Mouse (Mus musculus) left cerebral cortex, adult 8-10 months (tissue): ENCODE measurements around the gene Golph3. TPM values are rescaled to one million over a fixed set of nuclear protein-coding genes. Genes with fewer than 3 reads are reported as not detected.

Source experiments
- DNase-seq, 2 experiments: peaks; one replicate each; pipeline ENCODE4 v3.0.0; 2022; ENCODE audit warnings: low spot score in 2 of 2
- total RNA-seq, 4 experiments: library from RNA; stranded (reverse); gene quantifications; 2 replicates each; pipeline ENCODE4 v1.2.4; 2022

The Golph3 gene
- 10 to 100 TPM; 79.2 to 88.1 (median 83.0) TPM for total RNA-seq

DNA sequence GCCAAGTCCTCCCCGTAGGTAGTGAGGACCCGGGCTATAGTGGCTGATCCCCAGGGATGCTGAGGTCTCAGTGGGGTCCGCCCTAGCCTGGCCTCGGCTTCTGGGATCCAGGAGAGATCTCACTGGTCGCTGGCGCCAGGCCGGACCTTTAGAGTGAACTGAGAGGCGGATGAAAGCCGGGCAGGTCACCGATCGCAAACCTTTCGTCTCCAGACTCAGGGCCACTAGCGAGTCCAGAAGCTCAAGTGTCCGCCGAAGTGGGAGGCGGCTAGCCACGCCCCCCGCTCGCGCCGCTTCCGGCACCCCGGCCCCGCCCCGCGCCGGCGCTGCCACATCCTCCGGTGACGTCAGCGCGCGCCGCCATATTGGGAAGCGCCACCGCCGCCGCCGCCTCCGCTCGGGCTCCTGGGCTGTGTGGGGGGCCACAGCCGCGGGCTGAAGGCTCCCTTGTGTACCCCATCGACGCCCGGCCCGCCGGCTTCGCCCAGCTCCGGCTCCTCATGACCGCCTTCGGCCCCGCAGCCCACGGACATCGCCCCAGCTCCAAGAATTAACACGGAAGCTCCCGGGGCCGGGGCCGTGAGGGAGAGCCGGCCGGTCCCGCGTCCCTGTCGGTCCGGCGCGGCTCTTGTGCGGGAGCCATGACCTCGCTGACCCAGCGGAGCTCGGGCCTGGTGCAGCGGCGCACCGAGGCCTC lies at the start of gene Golph3:
Golph3 (plus strand) TSS at position 360 of the 697 bp plus-strand sequence.
- peak; percentile 90 to 94 for DNase-seq

DNA sequence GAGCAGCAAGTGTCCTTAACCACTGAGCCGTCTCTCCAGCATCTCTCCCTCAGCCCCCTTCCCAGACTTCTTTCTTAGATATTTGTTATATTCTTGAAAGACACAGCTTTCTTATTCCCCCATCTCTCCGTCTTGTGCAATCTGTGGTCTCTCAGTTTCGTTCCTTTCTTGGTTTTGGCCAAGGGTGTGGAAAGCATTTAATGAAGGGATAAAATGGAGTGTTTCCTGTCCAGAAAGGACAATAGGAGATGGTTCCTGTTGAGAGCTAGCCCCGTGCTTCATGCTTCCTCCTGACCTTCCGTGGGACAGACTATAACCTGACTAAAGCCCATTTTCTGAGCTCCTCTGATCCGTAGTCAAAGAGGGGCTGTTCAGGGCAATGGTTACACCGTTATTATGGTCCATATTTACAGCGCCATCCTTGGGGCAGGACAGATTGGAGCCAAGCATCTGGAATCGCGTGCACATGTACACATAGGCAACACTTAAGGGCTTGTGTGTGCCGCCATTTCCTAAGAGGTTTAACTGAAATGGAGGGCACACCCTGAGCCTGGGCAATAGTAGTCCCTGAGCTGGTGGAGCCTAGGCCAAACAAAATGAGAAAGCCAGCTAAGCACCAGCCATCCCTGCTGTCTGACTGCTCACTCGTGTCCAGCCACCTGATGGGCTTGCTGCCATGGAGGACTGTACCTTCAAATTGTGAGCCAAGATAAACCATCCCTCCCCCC lies 47.8 kb upstream of the Golph3 start:
- DNase-seq: no peak

DNA sequence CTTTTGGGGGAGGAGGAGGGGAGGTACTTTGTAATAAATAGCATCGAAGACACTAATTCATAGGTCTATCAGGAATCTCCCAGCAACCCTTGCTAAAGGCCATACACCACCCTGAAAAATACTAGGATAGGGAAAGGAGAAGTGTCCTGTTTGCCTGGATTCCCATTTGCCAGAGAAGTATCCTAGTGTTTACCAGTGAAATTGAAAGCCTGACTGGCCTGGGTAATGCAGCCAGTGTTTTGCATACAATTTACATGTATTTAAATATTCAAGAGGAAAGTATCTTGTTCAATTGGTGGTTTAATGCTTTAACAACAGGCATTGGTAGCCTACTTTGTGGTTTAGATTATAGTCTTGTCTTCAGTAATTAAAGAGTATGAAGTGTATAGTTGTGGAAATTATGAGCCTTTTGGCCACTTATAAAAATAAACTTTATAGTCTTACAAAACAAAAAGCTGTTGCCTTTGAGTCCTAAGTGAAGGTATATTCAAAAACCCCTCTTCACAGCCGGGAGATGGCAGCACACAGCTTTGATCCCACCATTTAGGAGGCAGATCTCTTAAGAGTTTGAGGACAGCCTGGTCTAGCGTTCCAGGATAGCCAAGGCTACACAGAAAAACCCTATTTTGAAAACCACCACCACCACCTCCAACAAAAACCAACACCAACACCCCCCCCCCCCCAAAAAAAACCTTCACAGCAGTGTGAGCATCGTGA lies 47.0 kb upstream of the Golph3 start:
- no peak for DNase-seq

DNA sequence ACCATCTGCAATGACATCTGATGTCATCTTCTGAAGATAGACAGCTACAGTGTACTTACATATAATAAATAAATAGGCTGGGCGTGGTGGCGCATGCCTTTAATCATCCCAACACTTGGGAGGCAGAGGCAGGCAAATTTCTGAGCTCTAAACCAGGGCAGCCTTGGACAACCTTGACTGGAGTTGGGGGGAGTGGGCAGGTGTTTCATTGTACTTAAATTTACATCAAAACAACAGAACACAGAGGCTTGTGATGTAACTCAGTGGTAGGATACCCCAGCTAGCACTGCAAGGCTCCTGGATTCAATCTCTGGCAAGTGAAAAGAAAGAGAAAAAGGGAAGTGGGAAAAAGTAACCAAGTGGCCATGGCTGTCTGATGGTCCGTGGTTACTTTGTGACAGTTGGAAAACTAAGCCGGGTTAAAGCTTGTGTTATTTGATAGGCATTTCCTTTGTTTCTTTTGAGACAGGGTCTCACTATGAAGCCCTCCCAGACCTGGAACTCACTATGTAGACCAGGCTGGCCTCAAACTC lies 46.1 kb upstream of the Golph3 start:
- no peak for DNase-seq

DNA sequence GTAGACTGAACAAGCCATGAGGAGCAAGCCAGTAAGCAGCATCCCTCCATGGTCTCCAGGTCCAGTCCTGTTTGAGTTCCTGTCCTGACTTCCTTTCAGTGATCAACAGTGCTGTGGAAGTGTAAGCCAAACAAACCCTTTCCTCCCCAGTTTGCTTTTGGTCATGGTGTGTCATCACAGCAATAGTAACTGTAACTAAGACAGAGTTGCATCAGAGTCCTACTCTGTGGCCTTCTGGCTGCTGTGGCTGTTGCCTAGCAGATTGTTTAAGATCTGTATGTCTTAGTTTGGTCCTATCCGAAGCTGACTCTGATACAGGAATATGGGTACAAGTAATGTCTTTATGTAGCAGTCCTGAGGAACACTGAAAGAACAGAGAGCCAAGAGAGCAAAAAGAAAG lies 41.4 kb upstream of the Golph3 start:
- DNase-seq: no peak

DNA sequence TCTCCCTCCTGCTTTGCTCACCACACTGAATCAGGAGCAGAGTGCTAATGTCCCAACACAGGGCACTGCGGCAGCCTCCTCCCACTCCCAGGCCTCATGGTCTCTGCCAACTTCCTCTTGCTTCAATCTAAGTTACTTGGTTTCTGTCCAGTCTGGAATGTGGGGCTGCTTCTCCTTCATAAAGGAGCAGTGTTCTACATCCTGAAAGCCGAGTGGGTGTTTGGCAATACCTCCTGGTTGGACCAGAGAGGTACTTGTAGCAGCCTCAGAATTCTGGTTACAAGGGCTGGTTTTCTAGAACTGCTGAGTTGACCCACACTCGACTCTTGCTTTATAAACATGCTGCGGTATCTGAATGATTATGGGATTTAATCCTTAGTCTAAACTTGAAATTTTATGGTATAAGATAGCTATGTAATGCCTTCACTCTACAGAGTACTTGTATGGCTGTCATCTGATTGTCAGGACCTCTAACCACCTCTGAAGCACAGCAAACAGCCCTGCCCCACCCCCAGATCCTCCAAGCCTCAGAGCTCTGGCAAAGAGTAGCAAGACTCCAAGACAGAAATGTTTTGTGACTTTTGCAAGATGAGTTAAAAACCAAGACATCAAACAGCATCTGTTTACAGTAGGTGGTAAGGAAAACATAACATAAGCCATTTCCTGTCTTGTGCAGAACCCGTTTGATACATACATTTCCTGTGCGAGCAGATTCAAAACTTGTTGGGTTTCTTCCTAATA lies 36.3 kb upstream of the Golph3 start:
- DNase-seq: peak in 1 of 2 experiments; percentile 35

DNA sequence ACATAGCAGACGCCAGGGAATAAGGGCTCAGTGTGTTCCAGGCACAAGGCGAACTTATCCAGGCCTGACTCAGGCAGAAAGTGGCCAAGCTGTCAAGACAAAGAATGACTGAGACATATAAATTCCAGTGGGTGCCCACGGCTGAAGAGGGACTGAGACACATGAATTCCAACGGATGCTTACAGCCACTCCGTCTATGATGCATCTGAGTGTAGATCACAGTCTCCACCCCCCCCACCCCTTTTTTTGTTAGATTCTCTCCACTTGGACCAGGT lies 35.8 kb upstream of the Golph3 start:
- no peak for DNase-seq

DNA sequence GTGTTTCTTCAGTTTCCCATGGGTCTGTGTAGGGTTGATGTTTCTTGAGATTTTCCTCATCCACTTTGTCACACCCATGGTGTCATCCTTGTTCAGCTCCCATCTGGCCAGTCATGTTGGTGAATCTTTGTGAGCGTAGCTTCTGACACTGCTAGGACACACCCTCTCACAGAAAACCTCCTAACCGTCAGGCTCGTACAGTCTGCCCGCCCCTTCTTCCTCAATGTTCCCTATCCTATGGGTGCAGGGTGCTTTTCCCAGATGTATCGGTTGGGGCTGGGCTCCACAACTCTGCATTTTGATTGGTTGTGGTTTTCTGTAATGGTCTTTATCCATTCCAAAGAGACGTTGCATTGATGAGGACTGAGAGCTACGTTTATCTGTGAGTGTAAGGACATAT lies 30.9 kb upstream of the Golph3 start:
- no peak for DNase-seq

DNA sequence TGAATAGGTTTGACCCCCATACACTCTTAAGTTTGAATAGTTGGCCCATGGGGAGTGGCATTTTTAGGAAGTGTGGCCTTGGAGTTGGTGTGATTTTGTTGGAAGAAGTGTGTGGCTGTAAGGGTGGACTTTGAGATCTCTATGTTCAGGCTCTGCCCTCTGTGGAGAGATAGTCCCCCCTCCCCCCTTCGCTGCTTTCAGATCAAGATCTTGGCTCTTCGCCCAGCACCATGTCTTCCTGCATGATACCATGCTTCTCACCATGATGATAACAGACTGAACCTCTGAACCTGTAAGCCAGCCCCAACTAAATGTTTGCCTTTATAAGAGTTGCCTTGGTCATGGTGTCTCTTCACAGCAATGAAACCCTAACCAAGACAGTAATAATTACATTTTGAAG lies 29.5 kb upstream of the Golph3 start:
- no peak for DNase-seq

DNA sequence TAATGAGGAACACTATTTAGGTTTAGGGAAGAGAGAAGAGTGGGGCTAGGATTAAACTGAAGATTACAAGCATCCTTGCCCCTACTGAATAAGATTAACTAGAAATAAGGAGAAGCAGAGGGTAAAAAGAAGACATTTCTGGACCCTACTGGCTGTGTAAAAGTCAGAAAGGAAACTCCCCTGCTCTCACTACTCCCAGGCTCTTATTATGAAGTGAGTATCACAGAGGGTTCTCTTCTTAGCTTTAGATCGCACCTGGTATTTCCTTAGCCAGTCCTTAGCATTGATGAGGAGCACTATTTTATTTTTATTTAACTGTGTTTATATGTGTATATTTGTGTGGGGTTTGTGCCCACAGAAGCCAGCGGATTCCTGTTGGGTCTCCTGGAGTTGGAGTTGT lies 25.0 kb upstream of the Golph3 start:
- no peak for DNase-seq

DNA sequence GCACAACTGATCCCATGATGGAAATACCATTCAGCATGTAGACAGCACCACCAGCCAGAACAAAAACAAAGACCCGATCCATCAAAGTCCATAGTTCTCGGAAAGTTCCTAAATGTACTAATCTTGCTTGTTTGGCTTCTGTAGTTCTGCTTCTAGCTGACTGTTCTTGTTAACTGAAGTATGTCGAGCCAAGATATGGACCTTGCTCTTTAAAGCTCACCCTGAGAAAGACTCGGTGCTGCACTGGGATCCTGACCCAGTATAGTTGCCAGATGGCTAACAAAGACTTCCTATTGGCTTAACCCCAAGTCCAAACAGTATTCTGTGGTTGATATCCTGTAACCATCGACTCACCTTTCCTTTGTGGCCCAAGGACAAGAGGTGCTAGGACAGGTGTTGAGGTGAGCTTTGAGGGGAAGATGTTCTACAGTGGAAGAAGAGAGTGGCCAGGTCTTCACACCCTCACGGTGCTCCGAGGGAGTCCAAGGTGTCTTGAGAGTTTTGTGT lies 23.0 kb upstream of the Golph3 start:
- no peak for DNase-seq

DNA sequence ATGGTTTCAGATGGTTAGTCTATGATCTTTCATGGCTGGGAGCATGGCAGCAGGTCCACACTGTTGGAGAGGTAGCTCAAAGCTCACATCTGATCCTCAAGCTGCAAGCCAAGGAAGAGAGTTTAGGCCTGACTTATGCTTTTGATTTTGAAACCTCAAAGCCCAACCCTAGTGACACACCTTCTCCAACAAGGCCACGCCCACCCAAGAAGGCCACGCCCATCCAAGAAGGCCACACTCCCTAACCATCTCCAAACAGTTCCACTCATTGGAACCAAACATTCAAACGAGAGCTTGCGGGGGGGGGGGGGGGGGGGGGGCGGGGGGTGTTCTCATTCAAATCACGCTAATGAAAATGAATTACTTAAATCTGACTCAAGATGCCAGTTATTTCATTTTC lies 19.5 kb upstream of the Golph3 start:
- no peak for DNase-seq

DNA sequence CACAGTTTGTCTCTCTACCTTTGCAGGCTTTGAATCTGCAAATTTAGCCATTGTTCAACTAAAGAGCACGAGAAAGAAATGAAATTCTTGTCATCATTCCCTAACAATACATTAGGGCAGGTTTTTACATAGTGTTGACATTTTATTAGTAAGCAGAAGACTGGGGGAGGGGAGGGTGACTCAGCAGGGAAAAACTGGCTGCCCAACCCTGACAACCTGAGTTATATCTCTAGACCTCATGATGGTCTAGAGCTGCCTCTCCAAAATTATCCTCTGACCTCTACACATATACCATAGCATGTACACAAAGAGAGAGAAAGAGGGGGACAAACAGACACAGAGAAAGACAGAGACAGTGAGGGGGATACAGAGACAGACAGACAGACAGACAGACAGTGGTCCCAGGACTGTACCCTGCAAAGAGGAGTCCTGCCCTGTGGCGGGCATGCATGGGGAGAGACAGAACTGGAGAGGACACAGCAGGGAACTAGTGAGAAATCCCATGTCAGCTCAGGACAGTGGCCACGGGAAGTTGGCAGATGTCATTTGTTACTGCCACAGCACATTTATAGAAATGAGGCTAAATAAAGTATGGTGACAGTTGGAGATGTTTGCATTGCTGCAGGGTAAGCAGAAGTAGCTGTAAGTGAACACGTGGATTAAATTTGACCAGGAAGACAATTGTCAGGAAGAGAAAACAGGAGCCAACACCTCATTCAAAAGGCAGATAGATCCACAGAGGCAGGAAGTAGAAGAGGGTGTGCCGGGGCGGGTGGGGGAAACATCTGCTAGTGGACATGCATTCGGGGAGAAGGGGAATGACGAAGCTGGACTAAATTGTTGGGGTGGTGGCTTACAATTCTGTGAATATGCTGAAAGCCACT lies 14.8 kb upstream of the Golph3 start:
- DNase-seq: no peak

DNA sequence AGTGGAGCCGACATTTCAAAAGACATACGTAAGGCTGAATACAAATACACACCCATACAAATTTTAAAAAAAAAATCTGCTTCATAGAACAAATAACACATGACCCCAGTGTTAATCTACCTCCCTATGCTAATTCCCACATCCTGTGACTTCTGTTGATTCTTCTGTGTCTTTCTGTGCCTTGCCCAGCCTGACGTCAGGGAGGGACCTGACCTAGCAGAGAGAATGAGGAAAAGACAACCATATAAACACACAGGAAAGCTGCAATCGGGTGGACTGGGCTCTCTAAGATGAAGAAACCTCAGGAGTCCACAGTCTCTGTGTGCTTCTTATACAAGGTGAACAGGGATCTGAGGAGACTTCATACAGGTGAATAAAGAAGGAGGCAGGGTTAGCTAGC lies 14.1 kb upstream of the Golph3 start:
- no peak for DNase-seq

DNA sequence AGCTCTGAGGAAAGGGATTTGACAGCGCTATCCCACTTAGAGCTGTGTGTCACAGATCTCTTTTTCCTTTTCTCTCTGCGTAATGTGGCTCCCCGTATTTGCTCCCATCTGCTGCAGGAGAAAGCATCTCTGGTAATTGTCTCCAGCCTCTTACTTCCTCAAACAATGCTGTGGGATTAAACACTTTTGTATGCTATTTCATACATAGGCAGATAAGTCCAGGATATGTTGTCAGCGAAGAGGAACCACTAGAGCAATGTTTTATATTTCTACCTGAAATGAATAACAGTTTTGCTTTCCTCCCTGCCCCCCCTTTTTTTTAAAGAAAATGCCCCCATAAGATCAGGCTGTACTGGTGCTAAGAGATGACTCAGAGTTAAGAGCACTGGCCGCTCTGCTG lies 12.7 kb upstream of the Golph3 start:
- DNase-seq: no peak

DNA sequence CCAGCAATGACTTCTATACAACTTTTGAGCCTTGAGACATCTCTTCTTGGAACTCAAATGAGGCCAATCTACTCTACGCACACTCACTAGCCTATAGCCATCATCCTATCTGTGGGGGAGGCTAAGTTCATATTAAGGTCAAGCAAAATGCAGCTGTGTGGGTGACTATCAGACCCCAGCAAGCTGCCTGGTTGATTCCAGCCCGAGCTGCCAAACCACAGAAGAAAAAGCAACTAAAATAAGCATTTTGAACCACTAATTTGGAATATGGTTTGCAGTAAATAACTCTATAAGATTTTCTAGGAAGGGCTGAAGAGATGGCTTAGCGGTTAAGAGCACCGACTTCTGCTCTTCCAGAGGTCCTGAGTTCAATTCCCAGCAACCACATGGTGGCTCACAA lies 10.6 kb upstream of the Golph3 start:
- DNase-seq: no peak

DNA sequence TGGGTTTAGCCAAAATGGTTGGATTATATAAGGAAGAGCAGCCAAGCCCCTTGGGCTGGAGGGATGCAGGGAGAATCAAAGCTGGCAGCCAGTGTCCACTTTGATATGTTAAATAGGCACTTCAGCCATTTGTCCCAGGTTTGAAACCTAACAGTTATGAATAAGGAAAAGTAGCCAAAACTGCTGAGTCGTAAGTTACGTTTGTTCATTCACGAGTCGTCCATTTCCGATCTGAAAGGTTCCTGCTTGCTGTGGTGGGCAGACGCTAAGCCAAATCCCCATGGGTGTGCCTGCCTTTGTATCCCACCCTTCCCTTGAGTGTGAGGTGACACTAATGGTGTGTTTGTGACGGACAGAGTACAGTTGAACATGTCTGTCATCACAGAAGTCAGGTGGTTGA lies 9.8 kb upstream of the Golph3 start:
- no peak for DNase-seq

DNA sequence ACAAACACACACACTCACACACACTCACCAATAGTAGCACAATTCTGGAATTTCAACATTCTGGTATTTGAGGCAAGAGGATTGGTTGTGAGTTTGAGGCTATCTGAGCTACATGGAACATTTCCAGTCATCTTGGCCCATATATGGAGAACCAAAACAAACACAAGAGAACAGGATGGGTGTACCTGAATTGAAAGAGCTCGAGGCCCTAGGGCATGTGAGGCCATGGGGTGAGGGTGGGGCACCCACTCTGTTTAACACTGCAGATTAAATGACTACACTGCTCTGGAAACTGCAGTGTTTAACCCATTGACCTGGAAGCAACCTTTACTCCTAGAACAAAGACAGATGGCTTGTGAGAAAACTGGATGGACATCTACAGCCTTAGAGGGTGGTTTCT lies 8.0 kb upstream of the Golph3 start:
- DNase-seq: no peak

DNA sequence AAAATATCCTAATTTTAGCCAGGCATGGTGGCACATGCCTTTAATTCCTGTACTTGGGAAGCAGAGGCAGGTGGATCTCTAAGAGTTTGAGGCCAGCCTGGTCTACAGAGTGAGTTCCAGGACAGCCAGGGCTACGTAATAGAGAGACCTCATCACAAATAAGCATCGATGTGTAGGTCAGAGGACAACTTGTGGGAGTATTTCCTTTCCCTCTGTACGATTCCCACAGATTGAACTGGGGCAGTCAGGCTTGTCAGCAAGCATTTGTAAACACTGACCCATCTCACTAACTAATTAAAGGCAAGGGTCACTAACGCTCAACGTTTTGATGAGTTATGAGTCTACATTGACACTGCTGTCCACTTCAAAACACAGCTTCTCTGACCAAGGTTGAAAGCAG lies 6.7 kb upstream of the Golph3 start:
- no peak for DNase-seq

DNA sequence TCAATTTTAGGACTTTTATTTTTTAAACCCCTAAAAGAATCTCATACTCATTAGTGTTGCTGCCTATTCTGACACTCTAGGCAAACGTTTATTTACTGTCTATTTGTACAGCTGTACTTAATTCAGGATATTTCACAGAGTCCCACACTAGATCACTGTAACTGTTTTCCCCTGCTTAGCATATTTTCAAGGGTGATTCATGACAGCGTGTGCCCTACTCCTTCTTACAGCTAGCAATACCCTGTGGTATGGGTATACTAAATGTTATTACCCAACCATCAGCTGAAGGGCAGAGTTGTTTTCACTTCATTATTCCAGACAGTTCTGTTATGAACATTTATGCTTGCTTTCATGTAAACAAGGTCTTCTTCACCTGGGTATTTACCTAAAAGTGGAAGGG lies 5.3 kb upstream of the Golph3 start:
- DNase-seq: no peak

DNA sequence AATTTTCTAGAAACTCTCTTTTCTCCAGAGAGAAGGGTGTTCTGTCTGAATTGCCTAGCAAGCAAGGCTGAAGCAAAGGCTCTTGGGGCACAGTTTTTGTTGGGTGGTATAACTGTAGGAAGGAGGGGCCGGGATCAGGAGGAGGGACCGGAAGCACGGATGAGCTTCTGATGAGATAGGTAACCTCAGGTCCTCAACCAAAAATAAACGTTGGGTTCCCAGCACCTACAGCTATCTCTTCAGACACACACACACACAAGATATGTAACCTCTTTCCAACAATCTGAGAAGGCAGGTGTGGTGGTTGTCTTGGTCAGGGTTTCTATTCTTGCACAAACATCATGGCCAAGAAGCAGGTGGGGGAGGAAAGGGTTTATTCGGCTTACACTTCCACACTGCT lies 4.0 kb upstream of the Golph3 start:
- no peak for DNase-seq
